Mouse (Mus musculus): ENCODE data around the gene Strada. TPM values are rescaled to one million over a fixed set of nuclear protein-coding genes. Genes with fewer than 3 reads are reported as not detected.
A peak's percentile ranks its signal among the peaks of the same experiment; 100 is the strongest.

Gene Strada
- total and polyA plus RNA-seq, 2 experiments from 2014 or later = 23.7 to 34.8 TPM

GRCm38 (mm10) chr11:106157154-106157553 lies 44.8 kb downstream of the Strada start:
- H3K9ac ChIP-seq = no peak overlapping the region
- no peak overlapping the region for H3K4me3 ChIP-seq (ENCODE audit: low read depth, low read length)
- no peak for TF ChIP-seq CTCF (IDR thresholded peaks at IDR 0.05; ENCODE audit: low read depth)
- no peaks in the 10 kb centered on the region for H3K9me3 ChIP-seq (ENCODE audit: low read length)
- H3K27me3 ChIP-seq (ENCODE audit: insufficient read depth, low read length) = no peaks in the 10 kb centered on the region
- DNase-seq (no peak), ATAC-seq (no peak)
- 91% methylated on average over 7 of the region's 7 CpGs for WGBS
- H3K4me1 ChIP-seq (ENCODE audit: insufficient read depth) = peaks cover 12% of the 10 kb centered on the region; the same call in 1 of the 2 replicates
- peaks cover 52% of the 10 kb centered on the region for H3K36me3 ChIP-seq (ENCODE audit: insufficient read depth)
- no peak overlapping the region for H3K4me2 ChIP-seq (ENCODE audit: low read depth)
- H3K27ac ChIP-seq (ENCODE audit: low read depth, low read length) = no peak overlapping the region; the same call in 1 of the 2 replicates

- peaks cover 7% of the 10 kb centered on the region; the same call in 1 of the 2 replicates for H3K4me1 ChIP-seq (ENCODE audit: insufficient read depth)
- no peak overlapping the region for H3K9ac ChIP-seq
- 83% methylated on average over 1 of the region's 1 CpGs for WGBS
- DNase-seq (no peak), ATAC-seq (no peak)
- H3K36me3 ChIP-seq (ENCODE audit: insufficient read depth) = peaks cover 61% of the 10 kb centered on the region
- no peak for TF ChIP-seq CTCF (IDR thresholded peaks at IDR 0.05; ENCODE audit: low read depth)
- H3K4me2 ChIP-seq (ENCODE audit: low read depth) = no peak overlapping the region
- H3K4me3 ChIP-seq (ENCODE audit: low read depth, low read length) = no peak overlapping the region
- H3K27me3 ChIP-seq (ENCODE audit: insufficient read depth, low read length) = no peaks in the 10 kb centered on the region
- no peak overlapping the region for H3K27ac ChIP-seq (ENCODE audit: low read depth, low read length)
- H3K9me3 ChIP-seq (ENCODE audit: low read length) = no peaks in the 10 kb centered on the region
These were observed 45.7 kb downstream of the Strada start for GRCm38 (mm10) chr11:106156257-106156656.

GRCm38 (mm10) chr11:106155761-106156160 lies 46.2 kb downstream of the Strada start:
- Histone ChIP-seq H3K4me2 (ENCODE audit: low read depth) (no peak overlapping the region), H3K27me3 (ENCODE audit: insufficient read depth, low read length) (no peaks in the 10 kb centered on the region), H3K9me3 (ENCODE audit: low read length) (no peaks in the 10 kb centered on the region), H3K27ac (ENCODE audit: low read depth, low read length) (no peak overlapping the region), H3K36me3 (ENCODE audit: insufficient read depth) (peaks cover 66% of the 10 kb centered on the region), H3K4me3 (ENCODE audit: low read depth, low read length) (no peak overlapping the region), H3K4me1 (ENCODE audit: insufficient read depth) (0 out of 2 replicates have a peak, but pooled peaks cover 2% of the 10 kb centered on the region), H3K9ac (no peak overlapping the region)
- ATAC-seq (no peak), DNase-seq (no peak)
- TF ChIP-seq CTCF (IDR thresholded peaks at IDR 0.05; ENCODE audit: low read depth) = no peak
- 82% methylated on average over 3 of the region's 3 CpGs for whole genome bisulfite sequencing

- H3K4me3 ChIP-seq (ENCODE audit: low read depth, low read length) = no peak overlapping the region
- H3K27me3 ChIP-seq (ENCODE audit: insufficient read depth, low read length) = no peaks in the 10 kb centered on the region
- no peak for ATAC-seq
- H3K9me3 ChIP-seq (ENCODE audit: low read length) = no peaks in the 10 kb centered on the region
- no peak overlapping the region for H3K9ac ChIP-seq
- H3K4me2 ChIP-seq (ENCODE audit: low read depth) = no peak overlapping the region
- peaks cover 76% of the 10 kb centered on the region for H3K36me3 ChIP-seq (ENCODE audit: insufficient read depth)
- no peak for DNase-seq
- 70% methylated on average over 2 of the region's 2 CpGs for WGBS
- H3K27ac ChIP-seq (ENCODE audit: low read depth, low read length) = no peak overlapping the region
- no peaks in the 10 kb centered on the region for H3K4me1 ChIP-seq (ENCODE audit: insufficient read depth)
- TF ChIP-seq CTCF (IDR thresholded peaks at IDR 0.05; ENCODE audit: low read depth) = no peak
These were observed 47.2 kb downstream of the Strada start for GRCm38 (mm10) chr11:106154770-106155169.

- H3K4me3 ChIP-seq (ENCODE audit: low read depth, low read length) = no peak overlapping the region
- no peak overlapping the region for H3K4me2 ChIP-seq (ENCODE audit: low read depth)
- 72% methylated on average over 5 of the region's 5 CpGs for WGBS
- no peak for DNase-seq
- no peak overlapping the region for H3K9ac ChIP-seq
- no peak for TF ChIP-seq CTCF (IDR thresholded peaks at IDR 0.05; ENCODE audit: low read depth)
- ATAC-seq = 0 out of 2 replicates have a peak, but pooled peaks have one; percentile 19
- no peaks in the 10 kb centered on the region for H3K4me1 ChIP-seq (ENCODE audit: insufficient read depth)
- no peaks in the 10 kb centered on the region for H3K27me3 ChIP-seq (ENCODE audit: insufficient read depth, low read length)
- H3K9me3 ChIP-seq (ENCODE audit: low read length) = no peaks in the 10 kb centered on the region
- peaks cover 83% of the 10 kb centered on the region for H3K36me3 ChIP-seq (ENCODE audit: insufficient read depth)
- H3K27ac ChIP-seq (ENCODE audit: low read depth, low read length) = no peak overlapping the region
These were observed 47.9 kb downstream of the Strada start for GRCm38 (mm10) chr11:106154091-106154490.

- peaks cover 92% of the 10 kb centered on the region for H3K36me3 ChIP-seq (ENCODE audit: insufficient read depth)
These were observed 49.8 kb downstream of the Strada start for GRCm38 (mm10) chr11:106152132-106152531.

GRCm38 (mm10) chr11:106151219-106151618 lies 50.7 kb downstream of the Strada start:
- 95% methylated on average over 3 of the region's 3 CpGs for whole genome bisulfite sequencing
- no peaks in the 10 kb centered on the region for H3K9me3 ChIP-seq (ENCODE audit: low read length)
- no peak overlapping the region for H3K4me2 ChIP-seq (ENCODE audit: low read depth)
- no peak for ATAC-seq
- H3K27me3 ChIP-seq (ENCODE audit: insufficient read depth, low read length) = no peaks in the 10 kb centered on the region
- H3K4me1 ChIP-seq (ENCODE audit: insufficient read depth) = no peaks in the 10 kb centered on the region
- no peak overlapping the region for H3K9ac ChIP-seq
- DNase-seq = no peak
- peaks cover 83% of the 10 kb centered on the region for H3K36me3 ChIP-seq (ENCODE audit: insufficient read depth)
- no peak overlapping the region for H3K4me3 ChIP-seq (ENCODE audit: low read depth, low read length)
- TF ChIP-seq CTCF (IDR thresholded peaks at IDR 0.05; ENCODE audit: low read depth) = no peak
- H3K27ac ChIP-seq (ENCODE audit: low read depth, low read length) = no peak overlapping the region

More at GRCm38 (mm10) chr11:106152132-106152531, 49.8 kb downstream of the Strada start:
- Histone ChIP-seq H3K4me2 (ENCODE audit: low read depth) (no peak overlapping the region), H3K27ac (ENCODE audit: low read depth, low read length) (no peak overlapping the region), H3K4me3 (ENCODE audit: low read depth, low read length) (no peak overlapping the region), H3K9ac (no peak overlapping the region), H3K27me3 (ENCODE audit: insufficient read depth, low read length) (no peaks in the 10 kb centered on the region), H3K9me3 (ENCODE audit: low read length) (no peaks in the 10 kb centered on the region), H3K4me1 (ENCODE audit: insufficient read depth) (no peaks in the 10 kb centered on the region)
- DNase-seq = no peak
- 80% methylated on average over 8 of the region's 8 CpGs for WGBS
- TF ChIP-seq CTCF (IDR thresholded peaks at IDR 0.05; ENCODE audit: low read depth) = peak; percentile 20; the same call in 1 of the 2 replicates
- no peak for ATAC-seq
